Mouse (Mus musculus): Measurements from ENCODE around the gene Gm45234.

The Gm45234 gene

GRCm38 (mm10) chr6:124740211-124740887, 15.5 kb downstream of the Gm45234 start:
- DNase-seq (ENCODE audit: extremely low spot score) = no peak

GRCm38 (mm10) chr6:124739231-124739796, 16.5 kb downstream of the Gm45234 start:
- no peak for DNase-seq (ENCODE audit: extremely low spot score)

GRCm38 (mm10) chr6:124738511-124739023, 17.3 kb downstream of the Gm45234 start, which contains the start of gene Ptpn6:
TSS of gene Ptpn6 (minus strand) at chr6:124738714.
- DNase-seq (ENCODE audit: extremely low spot score) = peak; percentile 54

DNA sequence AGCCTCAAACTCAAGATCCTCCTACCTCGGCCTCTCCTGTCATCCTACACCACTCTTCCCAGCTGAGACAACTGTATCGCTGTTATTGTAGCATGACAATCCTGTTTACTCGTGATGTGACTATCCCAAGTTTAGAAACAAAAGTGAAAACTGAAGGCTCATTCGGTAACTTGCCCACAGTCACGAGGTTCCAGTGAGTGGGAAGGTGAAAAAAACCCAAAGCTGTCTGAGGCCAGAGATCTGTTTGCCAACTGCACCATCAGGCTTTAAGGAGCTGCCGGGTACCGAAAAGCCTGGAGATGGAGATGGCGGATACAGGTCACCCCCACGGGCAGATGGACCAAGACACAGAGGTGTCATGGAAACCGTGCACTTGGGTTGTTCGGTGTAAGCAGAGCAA, 18.8 kb downstream of the Gm45234 start:
- no peak for DNase-seq (ENCODE audit: extremely low spot score)

DNA sequence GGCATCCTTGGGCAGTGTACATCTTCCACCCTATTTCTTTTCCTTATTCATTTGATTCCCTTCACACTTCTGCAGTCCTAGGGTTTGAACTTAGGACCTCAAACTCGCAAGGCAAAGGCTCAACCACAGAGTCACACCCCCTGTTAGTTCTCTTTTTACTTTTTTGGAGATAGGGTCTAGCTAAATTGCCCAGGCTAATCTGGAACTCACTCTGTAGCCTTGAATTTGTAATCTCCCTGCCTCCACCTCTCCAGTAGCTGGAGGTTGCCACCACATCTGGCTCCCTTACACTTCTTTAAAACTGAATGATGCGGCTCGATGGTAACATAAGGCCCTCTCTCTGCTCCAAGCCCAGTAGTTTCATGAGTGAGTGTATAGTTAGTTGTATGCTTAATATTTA, 21.4 kb downstream of the Gm45234 start:
- no peak for DNase-seq (ENCODE audit: extremely low spot score)

DNA sequence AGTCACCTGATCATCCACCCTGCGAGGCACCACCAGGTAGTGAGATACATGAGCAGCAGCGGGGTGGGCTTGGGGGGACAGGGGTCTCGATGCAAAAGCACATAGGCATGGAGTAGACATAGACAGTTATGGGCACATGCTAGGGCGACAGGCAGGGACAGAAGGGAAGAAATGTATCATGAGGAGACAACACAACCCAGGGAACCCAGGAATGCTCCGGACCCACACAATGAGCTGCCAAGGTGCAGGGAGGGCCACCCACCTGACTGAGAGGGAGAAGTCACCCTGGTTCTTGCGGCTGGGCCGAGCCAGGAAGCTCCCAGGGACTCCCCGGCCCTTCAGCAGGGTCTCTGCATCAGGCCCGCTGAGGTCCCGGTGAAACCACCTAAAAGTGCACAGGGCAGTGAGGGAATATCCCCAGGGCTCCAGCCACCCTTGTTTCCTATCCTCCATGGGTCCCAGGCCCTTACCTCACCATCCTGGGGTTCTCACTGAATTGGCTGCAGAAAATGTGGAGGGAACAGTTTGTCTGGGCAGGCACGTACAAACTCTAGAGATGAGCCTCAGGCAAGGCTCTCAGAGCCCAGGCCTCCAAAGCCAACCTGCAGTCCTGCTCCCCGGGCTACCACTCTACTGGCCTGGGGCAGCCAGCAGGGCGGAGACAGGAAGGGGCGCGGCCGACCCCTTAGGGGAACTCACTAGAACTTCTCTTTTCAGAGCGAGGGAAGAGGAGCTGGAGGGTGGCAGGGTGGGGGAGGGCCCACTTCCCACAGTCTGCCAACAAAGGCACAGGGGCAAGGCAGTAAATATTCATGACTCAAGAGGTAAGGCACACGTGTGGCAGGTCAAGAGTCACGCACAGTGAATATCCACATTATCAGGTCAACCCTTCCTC, 23.1 kb downstream of the Gm45234 start:
- no peak for DNase-seq (ENCODE audit: extremely low spot score)

- no peak for DNase-seq (ENCODE audit: extremely low spot score)
Measured at GRCm38 (mm10) chr6:124731038-124731437, 24.8 kb downstream of the Gm45234 start.

DNA sequence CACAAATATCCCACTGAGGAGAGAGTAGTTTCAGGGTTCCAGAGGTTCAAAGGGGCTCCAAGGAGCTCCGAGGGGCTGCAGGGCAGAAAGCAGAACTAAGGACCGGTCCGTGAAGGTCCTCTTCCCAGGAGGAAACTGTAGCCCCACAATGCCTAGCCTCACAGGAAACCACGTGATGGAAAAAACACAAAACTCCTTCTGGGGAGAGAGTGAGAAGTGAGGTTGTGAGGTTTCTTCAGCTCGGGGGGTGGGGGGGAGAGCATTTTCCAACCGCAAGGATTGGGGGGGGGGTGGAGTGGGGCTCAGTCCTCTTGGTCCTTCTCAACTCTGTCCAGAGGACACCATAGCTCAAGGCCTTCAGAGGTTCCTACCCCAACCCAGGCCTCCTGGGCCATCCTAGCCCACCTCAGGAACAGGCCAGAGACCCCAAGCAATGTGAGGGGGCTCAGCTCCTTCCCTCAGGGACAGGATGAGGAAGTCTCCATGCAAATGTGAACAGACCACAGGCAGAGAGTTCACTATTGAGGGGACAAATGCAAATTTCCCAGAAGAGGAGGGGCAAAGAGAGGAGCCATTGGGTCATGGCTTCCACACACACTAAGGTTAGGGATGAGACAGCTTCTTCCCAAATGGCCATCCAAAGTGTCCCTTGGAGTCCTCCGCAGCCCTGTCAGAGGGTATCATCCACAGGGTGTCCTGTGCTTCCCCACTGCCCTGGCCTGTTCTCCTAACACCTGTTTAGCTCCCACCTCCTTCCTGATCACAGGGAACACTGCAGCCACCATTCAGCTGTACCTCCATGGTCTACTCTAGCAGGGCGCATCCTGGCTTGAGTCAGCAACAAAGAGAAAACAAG, 25.7 kb downstream of the Gm45234 start:
- no peak for DNase-seq (ENCODE audit: extremely low spot score)

DNA sequence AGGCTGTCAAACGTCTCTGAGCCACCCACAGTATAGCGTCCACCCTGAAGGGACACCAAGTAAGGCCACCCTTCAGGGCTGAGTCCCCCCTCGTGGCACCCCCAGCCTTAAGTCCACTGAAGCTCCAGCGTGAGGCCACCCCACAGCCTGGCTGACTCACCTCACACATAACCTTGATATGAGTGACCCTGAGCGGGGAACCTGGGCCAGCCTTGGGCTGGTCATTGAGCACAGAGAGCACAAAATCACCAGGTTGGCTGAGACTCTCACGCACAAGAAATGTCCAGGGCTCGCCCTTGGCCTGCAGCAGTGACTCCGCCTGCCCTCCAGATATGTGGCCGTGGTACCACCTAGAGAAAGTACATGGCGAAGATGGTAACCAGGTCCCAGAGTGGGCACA, 27.2 kb downstream of the Gm45234 start:
- DNase-seq (ENCODE audit: extremely low spot score) = no peak

GRCm38 (mm10) chr6:124724472-124724871, 31.3 kb downstream of the Gm45234 start:
- DNase-seq (ENCODE audit: extremely low spot score) = no peak

GRCm38 (mm10) chr6:124723541-124723940, 32.3 kb downstream of the Gm45234 start:
- no peak for DNase-seq (ENCODE audit: extremely low spot score)

DNA sequence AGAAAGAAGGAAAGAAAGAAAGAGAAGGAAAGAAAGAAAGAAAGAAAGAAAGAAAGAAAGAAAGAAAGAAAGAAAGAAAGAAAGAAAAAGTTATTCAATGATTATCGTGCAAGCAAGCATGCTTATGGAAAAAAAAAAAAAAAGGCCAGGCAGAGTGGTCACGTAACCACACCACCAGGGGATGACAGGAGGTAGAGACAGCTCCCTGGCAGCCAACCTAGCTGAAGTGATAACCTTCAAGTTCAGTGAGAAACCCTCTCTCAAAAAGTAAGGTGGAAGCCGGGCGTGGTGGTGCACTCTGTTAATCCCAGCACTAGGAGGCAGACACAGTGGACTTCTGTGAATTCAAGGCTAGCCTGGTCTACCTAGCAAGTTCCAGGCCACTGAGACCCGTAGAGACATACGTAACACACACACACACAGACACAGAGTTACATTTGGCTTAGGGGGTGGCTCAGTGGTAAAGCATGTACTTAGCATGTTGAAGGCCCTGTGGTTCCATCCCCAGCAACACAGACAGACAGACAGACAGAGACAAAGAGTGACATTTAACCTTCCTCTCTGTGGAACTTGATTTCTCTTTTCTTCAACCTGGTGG, 32.8 kb downstream of the Gm45234 start:
- no peak for DNase-seq (ENCODE audit: extremely low spot score)

- no peak for DNase-seq (ENCODE audit: extremely low spot score)
Measured at GRCm38 (mm10) chr6:124720904-124721303, 34.9 kb downstream of the Gm45234 start.

DNA sequence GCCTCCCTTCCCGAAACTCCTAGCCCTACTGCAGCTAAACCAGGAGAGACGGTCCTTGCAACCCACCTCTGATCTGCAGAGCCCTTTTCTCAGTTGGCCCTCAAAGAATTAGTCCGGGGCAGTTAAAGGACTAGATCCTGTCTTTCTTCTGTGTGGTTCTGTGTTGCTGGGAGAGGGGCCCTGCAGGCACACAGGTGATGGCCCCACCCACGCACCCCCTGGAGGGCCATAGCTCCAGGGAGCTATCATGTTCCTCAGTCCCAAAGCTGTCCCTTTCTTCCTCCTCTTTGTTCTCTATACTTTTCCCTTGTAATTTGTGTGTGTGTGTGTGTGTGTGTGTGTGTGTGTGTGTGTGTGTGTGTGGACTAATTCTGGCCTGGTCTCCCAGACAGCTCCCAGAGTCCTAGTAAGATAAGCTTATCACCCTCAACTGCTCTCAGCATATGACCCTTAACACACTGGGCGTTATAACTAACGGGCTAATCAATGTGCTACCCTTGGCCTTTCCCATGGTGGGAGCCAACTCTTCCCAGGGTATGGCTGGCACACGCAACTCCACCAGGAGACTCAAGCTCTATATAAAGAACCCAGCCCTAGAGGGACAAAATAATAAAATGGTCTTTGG, 36.4 kb downstream of the Gm45234 start:
- no peak for DNase-seq (ENCODE audit: extremely low spot score)

DNA sequence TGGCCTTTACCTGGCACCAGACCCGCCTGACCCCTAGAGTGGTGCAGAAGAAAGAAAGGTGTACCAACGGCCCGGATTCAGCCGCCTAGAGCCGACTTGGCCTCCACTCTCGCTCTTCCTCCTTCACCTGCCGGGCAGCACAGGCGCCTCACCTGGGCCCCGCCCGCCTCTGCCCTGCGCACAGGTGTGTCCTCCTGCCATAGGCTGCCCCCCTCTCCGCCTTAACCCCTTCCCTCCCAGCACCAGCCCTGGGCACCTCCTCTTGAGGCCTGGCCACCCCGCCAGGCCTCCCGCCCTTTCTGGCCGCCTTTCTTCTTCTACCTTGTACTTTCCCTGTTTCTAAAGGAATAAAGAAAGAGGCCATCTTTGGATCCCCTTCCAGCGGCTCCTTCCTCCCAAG, 37.1 kb downstream of the Gm45234 start:
- DNase-seq (ENCODE audit: extremely low spot score) = no peak

- no peak for DNase-seq (ENCODE audit: extremely low spot score)
Measured at GRCm38 (mm10) chr6:124717968-124718367, 37.9 kb downstream of the Gm45234 start.

DNA sequence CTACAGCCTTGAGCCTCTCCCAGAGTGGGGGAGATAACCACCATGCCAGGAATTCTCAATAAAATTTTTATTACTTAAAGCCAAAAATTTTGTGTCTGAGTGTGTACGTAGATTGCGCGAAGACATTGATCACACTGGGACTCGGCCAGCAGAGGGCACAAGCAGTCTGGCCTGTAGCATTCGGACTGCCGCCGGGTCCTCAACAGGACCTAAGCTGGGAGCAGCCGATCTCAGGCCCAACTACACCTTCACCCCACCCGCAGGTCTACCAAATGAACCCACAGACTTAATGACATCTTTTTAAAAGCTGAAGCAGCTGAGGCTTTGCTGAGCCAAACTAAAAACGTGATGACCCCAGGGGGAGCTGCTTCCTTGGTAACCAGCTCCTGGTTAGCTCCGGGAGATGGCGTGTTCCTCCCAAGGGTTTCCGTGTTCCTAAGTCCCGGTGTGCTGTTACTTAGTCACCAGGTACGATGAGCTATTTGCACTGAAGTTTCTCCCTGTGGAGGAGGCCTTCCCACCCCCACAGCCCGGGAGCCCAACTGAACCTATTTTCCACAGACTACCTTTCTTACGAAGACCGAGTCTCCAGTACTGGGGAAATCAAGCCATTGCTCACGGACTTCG, 38.8 kb downstream of the Gm45234 start:
- DNase-seq (ENCODE audit: extremely low spot score) = peak; percentile 49

DNA sequence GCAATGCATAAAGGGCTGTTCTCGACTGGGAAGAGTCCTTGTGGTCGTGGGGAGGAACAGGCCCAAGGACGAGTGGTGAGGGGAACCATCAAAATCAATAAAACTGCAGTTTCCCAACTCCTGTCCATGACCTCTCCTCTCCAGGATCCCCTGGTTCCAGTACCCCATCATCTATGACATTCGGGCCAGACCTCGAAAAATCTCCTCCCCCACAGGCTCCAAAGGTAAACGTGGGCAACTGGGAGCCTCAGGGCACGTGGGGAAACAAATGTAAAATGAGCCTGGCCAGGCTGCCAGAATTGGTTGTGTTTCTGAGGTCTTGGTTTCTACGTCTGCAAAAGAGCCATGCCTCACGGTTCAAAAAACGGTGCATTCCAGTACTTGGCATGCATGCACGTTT, 42.9 kb downstream of the Gm45234 start:
- DNase-seq (ENCODE audit: extremely low spot score) = no peak

GRCm38 (mm10) chr6:124711824-124712782, 43.7 kb downstream of the Gm45234 start, which contains the start of the genes Emg1 and Phb2:
TSS of gene Emg1 (minus strand) at chr6:124712178.
TSS of gene Phb2 (plus strand) at chr6:124712336.
- peak; percentile 98 for DNase-seq (ENCODE audit: extremely low spot score)
